Mouse (Mus musculus): Measurements from ENCODE around the gene Adora2b.

Gene Adora2b

DNA sequence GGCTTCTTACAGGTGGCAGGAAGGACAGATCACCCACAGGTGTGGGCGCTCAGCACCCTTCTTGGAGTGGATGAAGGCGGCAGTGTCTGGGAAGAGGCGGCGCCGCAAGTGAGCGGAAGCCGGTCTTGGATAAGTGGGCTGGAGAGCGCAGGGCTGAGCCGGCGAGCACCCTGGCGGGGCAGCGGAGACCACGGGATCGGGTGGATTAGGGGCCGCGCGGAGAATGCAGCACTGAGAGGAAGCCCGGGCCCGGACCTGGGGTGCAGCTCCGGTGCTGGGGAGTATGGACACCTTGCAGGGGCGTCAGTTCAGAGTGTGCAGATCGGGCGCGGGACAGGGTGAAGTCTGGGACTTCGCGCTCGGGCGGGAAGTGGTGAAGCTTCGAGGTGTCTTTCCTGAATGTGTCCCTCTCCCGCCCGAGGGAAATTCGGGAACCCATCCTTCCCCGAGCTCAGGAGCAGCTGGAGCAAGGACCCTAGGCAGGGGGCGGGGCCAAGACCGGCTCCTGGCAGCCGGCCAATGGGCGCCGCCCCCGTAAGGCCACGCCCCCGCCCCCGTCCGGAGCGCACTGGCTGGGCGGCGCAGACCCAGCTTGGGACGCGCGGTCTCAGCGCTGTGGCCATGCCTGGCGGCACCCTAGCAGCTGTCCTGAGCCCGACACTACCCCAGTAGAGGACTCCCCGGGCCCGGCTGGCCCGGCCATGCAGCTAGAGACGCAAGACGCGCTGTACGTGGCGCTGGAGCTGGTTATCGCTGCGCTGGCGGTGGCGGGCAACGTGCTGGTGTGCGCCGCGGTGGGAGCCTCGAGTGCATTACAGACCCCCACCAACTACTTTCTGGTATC, at the start of gene Adora2b:
Gene Adora2b (plus strand): TSS at position 584 of the 844 bp plus-strand sequence.
- DNase-seq: peak; percentile 78

- no peak for DNase-seq
Observed at GRCm38 (mm10) chr11:62200901-62201512, 47.8 kb upstream of the Adora2b start.

GRCm38 (mm10) chr11:62202645-62203044, 46.1 kb upstream of the Adora2b start:
- DNase-seq: no peak

GRCm38 (mm10) chr11:62209111-62209510, 39.7 kb upstream of the Adora2b start:
- DNase-seq: no peak

GRCm38 (mm10) chr11:62209891-62210290, 38.9 kb upstream of the Adora2b start:
- DNase-seq: no peak

DNA sequence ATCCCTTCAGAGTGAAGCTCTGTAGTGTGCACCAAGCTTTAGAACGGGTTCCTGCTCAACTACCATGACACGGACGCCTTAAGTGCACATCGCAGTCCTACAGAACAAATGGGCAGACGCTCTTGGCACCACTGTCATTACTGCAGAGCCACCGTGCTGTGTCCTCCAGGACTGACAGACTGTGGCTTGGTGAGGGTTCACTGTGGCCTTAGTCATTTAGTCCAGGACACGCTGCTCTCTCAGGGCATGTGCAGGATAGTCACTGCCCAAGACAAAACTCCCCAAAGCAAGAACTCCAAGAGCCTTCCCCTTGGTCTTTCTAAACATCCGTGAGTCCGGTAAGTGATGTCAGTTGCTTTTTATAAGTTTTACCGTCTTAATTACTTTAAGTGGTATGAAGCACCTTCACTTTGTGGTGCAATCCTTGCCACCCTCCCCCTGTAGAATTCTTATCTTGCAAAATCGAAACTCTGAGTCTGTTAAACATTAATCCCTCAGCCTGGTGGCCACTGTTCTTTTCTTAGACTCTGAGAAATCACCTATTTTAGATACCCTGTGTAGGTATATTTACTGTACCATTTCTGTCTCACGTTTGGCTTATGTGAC, 35.3 kb upstream of the Adora2b start:
- DNase-seq: no peak

DNA sequence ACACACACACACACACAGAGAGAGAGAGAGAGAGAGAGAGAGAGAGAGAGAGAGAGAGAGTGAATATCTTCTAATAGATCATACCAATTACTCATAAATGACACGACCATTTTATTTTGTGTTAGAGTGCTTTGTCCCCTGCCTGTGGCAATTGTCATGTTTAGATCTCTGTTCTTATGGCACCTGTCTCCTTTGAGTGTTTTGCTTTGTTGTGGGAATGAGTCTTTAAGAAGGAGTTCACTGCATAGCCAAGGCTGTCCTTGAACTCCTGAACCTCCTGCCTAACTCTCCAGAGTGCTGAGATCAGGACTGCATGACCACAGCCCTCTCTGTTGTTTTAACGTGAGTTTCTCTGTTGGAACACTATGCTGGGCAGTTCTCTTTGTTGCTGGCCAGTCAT, 33.7 kb upstream of the Adora2b start:
- no peak for DNase-seq

DNA sequence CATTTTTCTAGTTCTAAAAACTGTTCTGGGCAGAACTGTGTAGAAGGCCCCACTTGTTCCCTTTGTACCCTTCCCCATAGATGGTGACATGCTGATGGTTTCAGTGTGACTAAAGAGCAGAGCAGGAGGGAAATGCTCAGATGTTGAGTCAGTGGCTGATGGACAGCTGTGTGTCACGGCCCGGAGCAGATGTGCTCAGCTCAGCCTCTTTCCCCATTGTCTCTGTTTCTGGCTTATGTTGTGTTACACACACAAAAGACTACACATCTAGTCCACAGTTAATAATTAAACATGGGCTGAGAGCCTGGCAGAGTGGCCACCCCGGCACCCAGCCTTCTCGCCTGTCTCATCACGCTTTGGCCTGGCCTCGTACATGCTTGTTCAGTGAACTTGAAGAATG, 31.0 kb upstream of the Adora2b start:
- no peak for DNase-seq

- no peak for DNase-seq
Observed at GRCm38 (mm10) chr11:62220756-62221510, 27.9 kb upstream of the Adora2b start.

DNA sequence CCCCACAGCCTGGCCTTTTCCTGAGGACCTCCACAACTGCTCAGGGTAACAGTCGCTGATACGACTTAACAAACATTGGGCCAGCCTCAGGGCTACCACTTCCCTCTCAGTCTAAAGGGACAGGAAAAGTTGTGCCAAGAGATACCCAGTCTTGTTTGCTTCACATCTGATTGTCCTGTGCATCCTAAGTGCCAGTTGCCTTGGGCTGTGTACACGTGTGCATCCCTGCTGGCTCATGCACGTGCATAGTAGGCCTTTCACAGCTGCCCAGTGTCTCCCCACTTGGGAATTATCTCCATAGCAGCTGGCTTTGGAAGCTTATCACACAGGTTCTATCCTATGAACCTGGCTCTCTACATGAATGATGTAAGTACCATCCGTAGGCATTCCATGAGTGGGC, 25.4 kb upstream of the Adora2b start:
- no peak for DNase-seq

DNA sequence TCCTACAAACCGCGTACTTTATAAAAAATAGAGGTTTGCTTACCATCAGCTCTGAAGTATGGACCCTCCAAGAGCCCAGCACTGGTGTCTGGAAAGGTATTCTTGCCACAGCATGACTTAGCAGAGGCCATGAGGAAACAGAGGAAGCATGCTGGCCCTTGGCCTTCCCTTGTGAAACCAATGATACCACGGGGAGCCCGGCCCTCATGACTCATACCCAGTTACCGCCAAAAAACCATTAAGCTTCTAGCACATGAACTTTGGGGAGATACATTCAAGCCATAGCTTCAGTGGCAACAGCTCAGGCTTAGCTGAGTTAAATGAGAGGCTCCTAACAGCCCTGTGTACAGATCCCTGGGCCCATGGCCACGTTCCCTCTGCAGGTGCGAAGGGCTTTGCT, 24.8 kb upstream of the Adora2b start:
- no peak for DNase-seq

- DNase-seq: peak; percentile 16
Observed at GRCm38 (mm10) chr11:62224797-62225196, 24.0 kb upstream of the Adora2b start.

DNA sequence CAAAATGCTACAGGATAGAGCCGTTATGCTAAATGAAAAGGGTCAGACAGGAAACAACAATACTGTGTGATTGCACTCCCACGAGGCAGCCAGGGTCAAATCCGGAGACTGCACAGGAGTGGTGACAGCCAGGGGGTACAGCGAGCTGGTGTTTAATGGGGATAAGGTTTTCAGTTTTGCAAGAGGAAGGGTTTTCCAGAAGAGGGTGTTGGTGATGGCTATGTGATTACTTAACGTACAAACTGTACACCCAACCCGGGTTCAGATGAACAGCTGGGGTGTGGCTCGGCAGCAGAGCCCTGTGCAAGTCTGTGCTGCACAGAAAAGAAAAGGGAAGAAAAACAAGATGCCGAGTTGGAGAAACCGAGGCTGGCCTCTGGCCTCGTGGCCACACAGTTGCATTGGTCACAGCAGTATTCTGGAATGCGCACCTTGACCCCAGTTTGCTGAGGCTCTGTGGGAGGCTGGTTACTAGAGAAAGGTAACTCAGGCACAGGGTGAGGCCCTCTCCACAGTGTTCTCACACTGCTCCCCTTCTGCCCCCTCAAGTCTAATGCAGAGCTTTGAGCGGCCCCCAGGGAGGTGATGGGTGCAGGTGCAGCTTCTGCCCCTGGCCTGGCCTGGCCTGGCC, 8.0 kb upstream of the Adora2b start:
- DNase-seq: no peak

GRCm38 (mm10) chr11:62243871-62244270, 4.9 kb upstream of the Adora2b start:
- no peak for DNase-seq

DNA sequence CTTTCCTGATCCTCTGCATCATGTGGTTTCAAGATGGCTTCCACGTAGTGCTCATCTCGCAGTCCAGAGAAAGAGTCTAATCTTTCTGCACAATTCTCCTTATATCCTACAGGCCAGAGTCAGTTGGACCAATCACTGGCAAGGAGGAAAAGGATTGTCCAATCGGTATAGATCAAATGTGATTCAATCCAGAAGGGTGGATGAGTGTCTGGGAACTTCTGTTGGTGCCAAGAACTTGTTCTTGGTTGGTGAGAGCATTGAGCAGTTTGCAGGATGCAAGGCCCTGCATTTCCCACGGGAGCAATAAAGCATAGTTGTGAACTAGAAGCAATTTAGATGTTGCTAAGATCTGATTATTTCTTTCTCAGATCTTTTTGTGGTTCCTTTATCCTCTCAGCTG, 4.3 kb upstream of the Adora2b start:
- DNase-seq: no peak

DNA sequence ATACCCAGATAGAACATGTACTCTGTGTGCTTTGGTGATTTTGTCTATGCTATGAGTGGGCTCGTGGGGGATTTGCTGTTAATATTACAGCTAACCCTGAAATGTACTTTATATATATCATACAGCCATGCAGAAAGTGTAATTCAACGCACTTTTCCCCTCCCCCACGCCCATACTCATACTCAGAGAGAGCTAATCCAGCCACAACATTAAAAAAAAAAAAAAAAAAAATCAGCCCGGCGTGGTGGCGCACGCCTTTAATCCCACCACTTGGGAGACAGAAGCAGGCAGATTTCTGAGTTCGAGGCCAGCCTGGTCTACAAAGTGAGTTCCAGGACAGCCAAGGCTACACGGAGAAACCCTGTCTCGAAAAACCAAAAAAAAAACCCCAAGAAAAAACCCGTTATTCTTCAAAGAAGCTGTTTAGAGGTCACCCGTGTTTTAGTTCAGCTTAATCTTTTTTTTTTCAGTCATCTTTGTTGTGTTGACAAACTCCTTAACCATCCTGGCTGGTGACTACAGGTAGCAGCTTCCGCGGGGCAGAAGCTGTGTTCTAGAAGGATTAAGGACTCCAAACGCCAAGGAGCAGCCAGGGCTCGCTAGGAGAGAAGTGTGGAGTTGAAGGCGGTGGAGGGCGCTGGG, 904 bp upstream of the Adora2b start:
- no peak for DNase-seq

DNA sequence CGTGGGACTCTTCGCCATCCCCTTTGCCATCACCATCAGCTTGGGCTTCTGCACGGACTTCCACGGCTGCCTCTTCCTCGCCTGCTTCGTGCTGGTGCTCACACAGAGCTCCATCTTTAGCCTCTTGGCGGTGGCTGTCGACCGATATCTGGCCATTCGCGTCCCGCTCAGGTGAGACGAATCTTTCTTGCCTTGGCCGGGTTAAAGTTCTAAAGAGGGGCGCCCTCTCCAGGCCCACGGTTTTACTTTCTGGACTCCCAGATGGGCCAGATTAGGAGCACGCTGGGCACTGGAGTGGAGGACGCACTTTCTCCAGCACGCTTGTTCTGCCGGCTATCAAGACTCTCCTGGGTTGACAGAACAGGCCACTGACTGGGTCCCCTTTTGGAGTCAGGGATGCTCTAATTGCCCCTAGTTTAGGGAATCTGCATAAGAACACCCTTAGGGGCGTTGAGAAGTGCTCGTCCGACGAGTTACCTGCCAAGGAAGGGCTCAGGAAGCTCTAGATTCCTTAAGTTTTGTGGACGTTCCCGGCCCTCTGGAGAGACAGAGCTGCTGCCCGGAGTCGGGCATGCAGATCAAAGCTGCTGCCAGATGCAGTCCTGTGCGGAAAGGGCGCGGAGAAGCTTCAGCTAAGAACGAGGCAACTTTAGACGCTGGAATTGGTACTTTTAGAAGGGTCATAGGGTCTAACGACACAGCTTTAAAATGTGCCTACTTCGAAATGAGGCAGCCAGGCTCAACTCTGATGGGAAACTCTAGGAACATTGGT, 668 bp downstream of the Adora2b start:
- DNase-seq: peak; percentile 62

DNA sequence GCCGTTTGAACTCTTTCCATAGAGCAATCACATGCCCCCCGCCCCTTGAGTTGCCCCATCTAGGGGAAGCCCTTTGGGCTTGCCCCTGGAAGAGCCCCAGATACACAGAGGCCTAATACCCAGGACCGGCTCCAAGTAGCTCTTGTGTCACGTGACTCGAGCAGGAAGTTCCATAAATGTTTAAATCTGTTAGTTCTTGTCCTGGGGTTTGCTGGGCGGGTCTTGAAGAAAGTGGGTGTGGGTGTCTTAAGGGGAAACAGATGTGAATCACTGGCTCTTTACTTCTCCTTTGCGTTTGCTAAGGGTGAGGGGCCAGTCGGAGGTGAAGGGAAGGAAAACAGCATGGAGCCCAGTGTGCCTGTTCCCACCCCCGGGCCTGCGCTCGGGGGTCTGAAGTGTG, 2.3 kb downstream of the Adora2b start:
- DNase-seq: peak; percentile 47

DNA sequence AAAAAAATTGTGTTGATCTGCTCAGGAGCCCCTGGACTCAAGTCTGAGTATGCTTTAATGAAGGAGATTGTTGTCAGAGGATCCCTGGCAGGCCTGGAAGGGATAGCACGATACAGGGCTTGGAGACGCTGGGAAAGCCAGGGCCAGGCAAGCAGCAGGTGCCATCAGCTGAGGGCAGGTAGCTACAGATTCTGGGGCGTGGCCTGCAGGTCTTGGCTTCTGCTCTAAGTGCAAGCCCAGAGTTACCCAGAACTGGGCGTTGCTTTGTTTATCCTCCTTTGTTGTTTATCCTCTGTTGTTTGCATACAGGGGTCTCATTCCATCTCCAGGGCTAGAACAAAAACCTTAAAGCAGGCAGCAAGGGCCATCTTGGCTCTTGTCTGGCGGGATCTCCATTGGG, 4.6 kb downstream of the Adora2b start:
- DNase-seq: no peak

DNA sequence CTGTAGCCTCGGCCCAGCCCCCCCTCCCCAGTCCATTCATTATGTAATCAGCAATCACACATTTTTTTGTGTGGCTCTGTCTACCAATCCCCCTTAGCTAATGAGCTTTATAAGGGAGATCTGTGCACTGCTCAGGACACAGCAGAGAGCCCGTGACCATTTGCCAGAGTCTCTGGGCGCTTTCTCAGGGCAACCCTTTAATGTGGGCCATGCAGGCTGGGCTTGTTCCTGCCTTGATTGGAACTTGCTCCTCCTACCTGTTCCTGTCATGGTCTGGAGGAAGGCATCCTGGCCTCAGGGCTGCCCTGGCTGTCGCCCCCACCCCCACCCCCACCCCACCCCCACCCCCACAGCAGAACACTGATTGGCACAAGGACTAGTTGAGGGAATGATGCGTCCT, 10.4 kb downstream of the Adora2b start:
- no peak for DNase-seq

GRCm38 (mm10) chr11:62263599-62263998, 14.8 kb downstream of the Adora2b start:
- DNase-seq: no peak

DNA sequence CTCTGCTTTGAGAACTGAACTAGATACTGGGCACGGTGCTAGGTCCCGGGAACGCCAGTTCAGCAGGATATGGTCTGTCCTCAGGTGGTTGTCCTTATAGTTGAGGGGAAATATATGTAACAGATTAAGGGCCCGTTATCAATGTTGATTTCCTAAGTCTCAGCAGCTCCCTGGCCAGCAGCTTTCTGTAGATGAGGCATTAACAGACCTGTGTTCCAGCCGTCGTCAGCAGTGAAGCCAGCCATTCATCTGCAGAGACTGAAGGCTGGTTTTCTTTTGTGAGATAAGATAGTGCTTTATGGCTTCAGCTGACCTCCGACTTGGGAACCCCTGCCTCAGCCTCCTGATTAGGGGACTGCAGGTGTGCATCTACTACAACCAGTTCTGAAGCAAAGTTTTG, 15.2 kb downstream of the Adora2b start:
- DNase-seq: no peak
